Mouse (Mus musculus): ENCODE measurements at regions not wholly inside any gene's neighbourhood (a gene's known extent, or its start where the extent isn't known, plus 50 kb on each side); places are given as distances from the start of the nearest gene placed in this dataset.
"Not testable (repeated sequence)": the region's sequence is repeated elsewhere in the genome, so short reads cannot be mapped to it uniquely, and the experiment has no call there.

DNA sequence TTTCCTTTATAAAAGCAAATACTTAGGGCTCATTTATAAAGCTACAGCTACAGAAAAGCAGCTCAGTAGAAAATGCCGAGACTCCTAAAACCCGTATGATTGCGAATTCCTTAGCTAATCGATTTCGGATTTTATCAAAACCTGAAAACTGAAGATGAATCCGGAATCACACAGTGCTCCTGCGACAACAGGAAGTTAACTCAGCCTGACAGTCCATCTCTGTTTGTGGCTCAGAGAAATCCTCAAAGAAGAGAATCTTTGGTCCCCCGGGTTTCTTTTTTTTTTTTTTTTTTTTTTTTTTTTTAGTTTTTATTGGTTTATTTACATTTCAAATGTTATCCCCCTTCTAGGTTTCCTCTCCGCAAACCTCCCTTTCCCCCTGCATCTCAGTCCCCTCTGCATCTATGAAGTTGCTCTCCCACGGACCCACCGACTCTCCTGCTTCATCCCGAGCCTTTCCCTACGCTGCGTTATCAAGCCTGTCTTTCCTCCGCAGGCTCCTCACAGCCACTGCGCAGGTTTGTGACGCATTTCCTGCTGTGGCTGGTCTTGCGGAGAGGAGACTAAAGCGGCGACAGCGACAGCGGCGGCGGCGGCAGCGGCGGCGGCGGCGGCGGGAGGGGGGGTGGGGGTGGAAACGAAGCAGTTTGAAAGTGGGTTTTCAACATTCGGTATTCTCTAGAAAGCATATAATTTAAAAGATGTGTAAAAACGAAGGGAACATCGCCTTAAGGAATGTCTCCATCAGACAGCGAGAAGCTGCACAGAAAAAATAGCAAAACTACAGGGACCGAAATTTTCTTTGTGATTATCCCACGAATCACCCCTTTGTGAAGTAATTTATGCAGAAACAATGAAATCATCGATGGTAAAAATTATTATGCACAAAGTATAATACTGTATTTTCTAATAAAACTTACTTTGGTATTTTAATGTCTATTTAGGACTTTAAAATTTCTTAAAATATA is 352.3 kb upstream of the Snrpn start:
- peak; percentile 60 to 68 for DNase-seq

DNA sequence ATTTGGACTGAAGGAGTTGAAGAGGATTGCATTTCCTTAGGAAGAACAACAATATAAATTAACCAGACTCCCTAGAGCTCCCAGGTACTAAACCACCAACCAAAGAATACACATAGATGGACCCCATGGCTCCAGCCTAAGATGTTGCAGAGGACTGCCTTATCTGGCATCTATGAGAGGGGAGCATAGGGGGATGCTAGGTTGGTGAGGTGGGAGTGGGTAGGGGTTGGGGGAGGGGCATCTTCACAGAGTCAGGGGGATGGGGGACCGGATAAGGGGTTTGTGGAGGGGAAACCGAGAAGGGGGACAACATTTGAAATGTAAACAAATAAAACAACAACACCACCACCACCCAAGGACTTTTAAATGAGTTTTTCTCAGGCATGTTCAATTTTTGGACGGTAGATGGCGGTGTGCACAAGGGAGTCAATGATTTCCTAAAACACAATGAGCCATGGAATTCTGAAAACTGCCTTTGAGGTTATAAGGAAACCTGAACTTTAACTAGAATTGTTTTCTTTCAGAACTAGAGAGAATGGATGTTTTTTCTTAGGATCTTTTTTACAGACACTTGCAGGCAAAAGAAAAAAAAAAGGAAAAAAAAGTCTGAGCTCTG is 347.9 kb upstream of the Snrpn start:
- not testable (repeated sequence) for DNase-seq

DNA sequence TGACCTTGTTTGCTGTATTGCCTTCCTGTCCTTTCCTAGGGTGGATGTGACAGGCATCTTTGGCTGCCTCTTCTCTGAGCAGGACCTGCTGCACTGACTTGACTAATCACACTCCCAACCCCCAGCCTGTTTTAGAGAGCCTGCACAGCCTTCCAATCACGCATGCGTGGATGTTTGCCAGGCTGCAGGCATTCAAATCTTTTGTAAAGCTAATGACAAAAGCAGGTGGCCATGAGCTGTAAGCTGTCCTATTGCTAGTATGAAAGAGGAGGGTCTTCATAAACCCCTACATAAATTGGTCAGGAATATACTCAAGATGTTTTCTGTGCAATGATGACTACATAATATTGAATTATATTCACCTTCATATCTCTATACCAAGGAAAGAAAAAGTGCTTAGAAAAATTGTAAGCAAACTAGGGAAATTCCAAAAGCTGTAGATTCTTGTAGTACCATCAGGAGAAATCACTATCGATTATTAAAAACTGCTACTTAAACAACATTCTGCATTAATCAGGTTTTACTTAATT is 310.1 kb upstream of the Snrpn start:
- peak in 1 of 2 experiments; percentile 3 for DNase-seq

DNA sequence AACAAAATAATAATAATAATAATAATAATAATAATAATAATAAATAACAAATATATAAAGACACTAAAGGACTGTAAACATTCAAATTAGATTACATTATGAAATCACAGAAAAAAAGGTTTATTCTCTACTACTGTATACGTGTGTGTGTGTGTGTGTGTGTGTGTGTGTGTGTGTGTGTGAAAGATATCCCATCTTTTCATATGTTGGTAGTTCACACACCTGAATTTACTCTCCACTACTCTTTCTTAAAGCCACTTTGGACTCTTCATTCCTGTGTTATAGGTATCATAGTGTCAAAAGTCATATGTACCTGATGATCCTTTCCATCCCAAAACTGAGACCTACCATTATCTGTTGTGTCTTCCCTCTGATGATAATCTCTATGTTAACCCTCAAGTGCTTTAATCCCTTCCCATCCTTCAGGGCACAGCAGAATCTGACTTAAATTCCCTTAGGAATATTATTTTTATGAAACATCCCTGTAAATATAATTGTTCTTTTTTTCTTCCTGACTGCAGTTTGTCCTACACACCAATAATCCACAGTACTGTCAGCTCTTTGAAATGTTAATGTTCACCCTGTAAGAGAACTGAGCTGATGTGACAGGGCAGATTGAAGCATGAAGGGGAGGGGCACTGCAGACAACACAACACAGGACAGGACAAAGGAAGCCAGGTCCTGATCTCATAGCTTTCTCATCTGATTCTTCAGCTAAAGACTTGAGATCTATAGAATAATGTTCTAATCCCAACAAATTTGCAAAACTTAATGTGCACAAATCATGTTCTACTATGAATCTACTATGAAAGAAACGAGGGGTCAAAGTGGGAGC is 309.4 kb upstream of the Snrpn start:
- DNase-seq = not testable (repeated sequence)

DNA sequence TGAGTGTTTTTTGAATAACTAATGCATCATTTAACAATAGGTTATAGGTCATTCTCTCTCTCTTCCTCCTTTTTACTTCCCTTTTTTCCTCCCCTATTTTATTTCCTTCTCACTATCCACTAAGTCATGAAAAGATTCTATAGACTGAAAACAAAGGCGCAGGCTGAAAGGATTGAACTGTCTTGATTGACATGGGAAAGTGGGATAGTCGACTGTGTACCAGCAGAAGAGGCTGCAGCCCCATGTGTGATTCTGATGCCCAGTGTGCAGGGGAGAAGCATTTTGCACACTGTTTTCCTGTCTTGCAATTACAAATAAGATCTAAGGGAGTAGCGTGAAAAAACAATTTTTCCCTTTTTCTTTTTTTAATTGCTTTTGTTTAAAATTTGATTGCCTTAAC is 298.8 kb upstream of the Snrpn start:
- DNase-seq = no peak

DNA sequence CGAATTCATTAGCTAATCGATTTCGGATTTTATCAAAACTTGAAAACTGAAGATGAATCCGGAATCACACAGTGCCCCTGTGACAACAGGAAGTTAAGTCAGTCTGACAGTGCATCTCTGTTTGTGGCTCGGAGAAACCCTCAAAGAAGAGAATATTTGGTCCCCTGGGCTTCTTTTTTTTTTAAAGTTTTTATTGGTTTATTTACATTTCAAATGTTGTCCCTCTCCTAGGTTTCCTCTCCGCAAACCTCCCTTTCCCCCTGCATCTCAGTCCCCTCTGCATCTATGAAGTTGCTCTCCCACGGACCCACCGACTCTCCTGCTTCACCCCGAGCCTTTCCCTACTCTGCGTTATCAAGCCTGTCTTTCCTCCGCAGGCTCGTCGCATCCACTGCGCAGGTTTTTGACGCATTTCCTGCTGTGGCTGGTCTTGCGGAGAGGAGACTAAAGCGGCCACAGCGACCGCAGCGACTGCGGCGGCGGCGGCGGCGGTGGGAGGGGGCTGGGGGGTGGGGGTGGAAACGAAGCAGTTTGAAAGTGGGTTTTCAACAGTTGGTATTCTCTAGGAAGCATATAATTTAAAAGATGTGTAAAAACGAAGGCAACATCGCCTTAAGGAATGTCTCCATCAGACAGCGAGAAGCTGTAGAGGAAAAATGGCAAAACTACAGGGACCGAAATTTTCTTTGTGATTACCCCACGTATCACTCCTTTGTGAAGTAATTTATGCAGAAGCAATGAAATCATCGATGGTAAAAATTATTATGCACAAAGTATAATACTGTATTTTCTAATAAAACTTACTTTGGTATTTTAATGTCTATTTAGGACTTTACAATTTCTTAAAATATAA is 251.2 kb upstream of the Snrpn start:
- peak; percentile 67 to 70 for DNase-seq

DNA sequence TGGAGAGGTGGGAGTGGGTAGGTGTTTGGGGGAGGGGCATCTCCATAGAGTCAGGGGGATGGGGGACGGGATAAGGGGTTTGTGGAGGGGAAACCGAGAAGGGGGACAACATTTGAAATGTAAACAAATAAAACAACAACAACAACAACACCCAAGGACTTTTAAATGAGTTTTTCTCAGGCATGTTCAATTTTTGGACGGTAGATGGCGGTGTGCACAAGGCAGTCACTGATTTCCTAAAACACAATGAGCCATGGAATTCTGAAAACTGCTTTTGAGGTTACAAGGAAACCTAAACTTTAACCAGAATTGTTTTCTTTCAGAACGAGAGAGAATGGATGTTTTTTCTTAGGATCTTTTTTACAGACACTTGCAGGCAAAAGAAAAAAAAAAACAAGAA is 246.9 kb upstream of the Snrpn start:
- peak; percentile 20 for DNase-seq

DNA sequence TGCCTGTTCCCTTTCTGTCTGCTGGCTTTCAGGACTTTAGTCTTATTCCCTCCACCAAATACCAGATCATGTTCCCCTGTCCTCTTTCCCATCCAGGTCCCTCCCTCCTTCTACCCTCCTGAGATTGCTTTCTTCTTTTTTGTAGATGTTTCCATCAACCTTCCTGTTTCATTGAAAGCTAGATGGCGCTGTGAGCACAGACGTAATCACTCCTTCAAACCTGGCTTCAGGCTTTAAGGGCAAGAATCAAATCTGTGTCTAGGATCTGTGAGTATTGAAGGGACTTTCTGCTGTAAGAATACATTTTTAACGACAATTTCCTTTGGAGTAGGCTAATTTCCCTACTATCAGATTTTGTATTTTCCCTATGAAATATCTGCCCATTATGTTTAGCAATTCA is 234.0 kb upstream of the Snrpn start:
- not testable (repeated sequence) for DNase-seq

DNA sequence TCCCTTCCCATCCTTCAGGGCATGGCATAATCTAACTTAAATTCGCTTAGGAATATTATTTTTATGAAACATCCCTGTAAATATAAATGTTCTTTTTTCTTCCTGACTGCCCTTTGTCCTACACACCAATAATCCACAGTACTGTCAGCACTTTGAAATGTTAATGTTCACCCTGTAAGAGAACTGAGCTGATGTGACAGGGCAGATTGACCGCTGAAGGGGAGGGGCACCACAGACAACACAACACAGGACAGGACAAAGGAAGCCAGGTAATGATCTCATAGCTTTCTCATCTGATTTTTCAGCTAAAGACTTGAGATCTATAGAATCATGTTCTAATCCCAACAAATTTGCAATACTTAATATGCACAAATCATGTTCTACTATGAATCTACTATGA is 212.2 kb upstream of the Snrpn start:
- DNase-seq = not testable (repeated sequence)
